Mouse (Mus musculus) CH12.LX (cell line): ENCODE data around the gene Pcmt1. TPM values are rescaled to one million over a fixed set of nuclear protein-coding genes. Genes with fewer than 3 reads are reported as not detected.

Experiments used
- DNase-seq: peaks from one replicate; pipeline ENCODE4 v3.0.0-alpha.2; 2013; ENCODE audit errors: extremely low read depth
- H3K27ac ChIP-seq: 2 replicates; pipeline ENCODE4 v1.5.1; 2012; ENCODE audit warnings: low read depth, mild to moderate bottlenecking, control low read depth, moderate library complexity; ENCODE audit not compliant: insufficient read depth
- H3K27me3 ChIP-seq: replicated peaks from 2 replicates; pipeline ENCODE3; 2012; ENCODE audit warnings: inconsistent platforms
- H3K36me3 ChIP-seq, 2 experiments: replicated peaks in 1 of 2; 2 replicates each; pipeline versions ENCODE3 to v1.6.1; 2012; ENCODE audit warnings: inconsistent platforms in 1 of 2, low read length in 1 of 2, mild to moderate bottlenecking in 1 of 2, mixed read lengths in 1 of 2, moderate library complexity in 1 of 2; ENCODE audit not compliant: control insufficient read depth in 1 of 2, insufficient read depth in 1 of 2
- H3K4me1 ChIP-seq, 2 experiments: 2 replicates each; pipeline ENCODE4 v1.6.1; 2012; ENCODE audit warnings: inconsistent platforms in 1 of 2, moderate library complexity in 1 of 2; ENCODE audit not compliant: insufficient read depth in 2 of 2, control insufficient read depth in 1 of 2
- H3K4me2 ChIP-seq: 2 replicates; pipeline ENCODE4 v1.6.1; 2012; ENCODE audit warnings: low read depth, mild to moderate bottlenecking, control low read depth; ENCODE audit not compliant: poor library complexity, insufficient read depth, severe bottlenecking
- H3K4me3 ChIP-seq, 3 experiments: fragments of 150-350 bp in 1 of 3; sonication (generic) in 1 of 3; replicated peaks in 1 of 3; 2 replicates each; pipeline versions ENCODE3 to v1.5.1; 2011 to 2012; ENCODE audit warnings: low read depth in 2 of 3, low read length in 2 of 3, mild to moderate bottlenecking in 2 of 3, moderate library complexity in 2 of 3, control low read depth in 1 of 3, improper control_type of control experiment in 1 of 3, inconsistent platforms in 1 of 3, mixed read lengths in 1 of 3; ENCODE audit not compliant: poor library complexity in 1 of 3
- H3K79me2 ChIP-seq: replicated peaks from 2 replicates; pipeline ENCODE4 v1.6.1; 2012; ENCODE audit warnings: mild to moderate bottlenecking, moderate library complexity; ENCODE audit not compliant: control insufficient read depth, poor library complexity, insufficient read depth, severe bottlenecking; ENCODE audit errors: extremely low read depth
- H3K9ac ChIP-seq: 2 replicates; pipeline ENCODE4 v1.6.1; 2012; ENCODE audit warnings: low read depth, mild to moderate bottlenecking, control low read depth, moderate library complexity; ENCODE audit not compliant: insufficient read depth
- H3K9me3 ChIP-seq: replicated peaks from 2 replicates; pipeline ENCODE3; 2012; ENCODE audit warnings: low read length, inconsistent platforms, mixed read lengths
- BHLHE40 ChIP-seq: IDR thresholded peaks from 2 replicates; pipeline ENCODE4 v1.6.1; 2011; ENCODE audit warnings: mild to moderate bottlenecking, low read depth, low read length, improper control_type of control experiment
- CHD1 ChIP-seq: IDR thresholded peaks from 2 replicates; pipeline ENCODE4 v1.6.1; 2012; ENCODE audit warnings: low read depth, low read length, improper control_type of control experiment, inconsistent platforms
- CHD2 ChIP-seq: IDR thresholded peaks from 2 replicates; pipeline ENCODE4 v1.6.1; 2011; ENCODE audit warnings: low read length, improper control_type of control experiment
- CTCF ChIP-seq, 2 experiments: IDR thresholded peaks in 1 of 2; conservative IDR thresholded peaks in 1 of 2; 2 replicates each; pipeline ENCODE4 v1.5.1; 2011 to 2012; ENCODE audit warnings: low read depth in 2 of 2, low read length in 2 of 2, improper control_type of control experiment in 1 of 2, inconsistent platforms in 1 of 2, mild to moderate bottlenecking in 1 of 2, moderate library complexity in 1 of 2
- E2F4 ChIP-seq: IDR thresholded peaks from 2 replicates; pipeline ENCODE4 v1.6.1; 2011; ENCODE audit warnings: low read depth, low read length, improper control_type of control experiment; ENCODE audit not compliant: insufficient replicate concordance
- ELF1 ChIP-seq: IDR thresholded peaks from 2 replicates; pipeline ENCODE4 v1.6.1; 2014; ENCODE audit warnings: low read depth, mild to moderate bottlenecking, inconsistent platforms, low read length, improper control_type of control experiment
- EP300 ChIP-seq: IDR thresholded peaks from 2 replicates; pipeline ENCODE4 v1.6.1; 2011; ENCODE audit warnings: low read length, improper control_type of control experiment
- ETS1 ChIP-seq: conservative IDR thresholded peaks from 2 replicates; pipeline ENCODE4 v1.6.1; 2012; ENCODE audit warnings: low read depth, mild to moderate bottlenecking, inconsistent platforms, low read length, improper control_type of control experiment, moderate library complexity
- GABPA ChIP-seq: IDR thresholded peaks from 2 replicates; pipeline ENCODE4 v1.6.1; 2012; ENCODE audit warnings: low read depth, low read length, improper control_type of control experiment, inconsistent platforms; ENCODE audit not compliant: insufficient replicate concordance
- HCFC1 ChIP-seq: IDR thresholded peaks from 2 replicates; pipeline ENCODE4 v1.6.1; 2012; ENCODE audit warnings: low read depth, mild to moderate bottlenecking, inconsistent platforms, low read length, improper control_type of control experiment
- IRF4 ChIP-seq: IDR thresholded peaks from 2 replicates; pipeline ENCODE4 v1.6.1; 2014; ENCODE audit warnings: low read depth, mild to moderate bottlenecking, inconsistent platforms, low read length, improper control_type of control experiment
- JUN ChIP-seq: IDR thresholded peaks from 2 replicates; pipeline ENCODE4 v1.6.1; 2011; ENCODE audit warnings: low read depth, mild to moderate bottlenecking, low read length, improper control_type of control experiment, moderate library complexity; ENCODE audit not compliant: insufficient read depth
- JUND ChIP-seq: conservative IDR thresholded peaks from 2 replicates; pipeline ENCODE4 v1.6.1; 2011; ENCODE audit warnings: low read depth, low read length, improper control_type of control experiment
- KAT2A ChIP-seq: IDR thresholded peaks from 2 replicates; pipeline ENCODE4 v1.6.1; 2012; ENCODE audit warnings: low read length, improper control_type of control experiment, inconsistent platforms; ENCODE audit not compliant: insufficient replicate concordance
- MAFK ChIP-seq: IDR thresholded peaks from 2 replicates; pipeline ENCODE4 v1.6.1; 2011; ENCODE audit warnings: low read length, improper control_type of control experiment; ENCODE audit not compliant: insufficient replicate concordance
- MAX ChIP-seq: IDR thresholded peaks from 2 replicates; pipeline ENCODE4 v1.6.1; 2011; ENCODE audit warnings: low read length, improper control_type of control experiment
- MAZ ChIP-seq: IDR thresholded peaks from 2 replicates; pipeline ENCODE4 v1.6.1; 2012; ENCODE audit warnings: low read depth, mild to moderate bottlenecking, inconsistent platforms, low read length, improper control_type of control experiment, moderate library complexity
- MEF2A ChIP-seq: IDR thresholded peaks from 2 replicates; pipeline ENCODE4 v1.6.1; 2014; ENCODE audit warnings: low read depth, mild to moderate bottlenecking, inconsistent platforms, low read length, improper control_type of control experiment, borderline replicate concordance
- MXI1 ChIP-seq: IDR thresholded peaks from 2 replicates; pipeline ENCODE4 v1.6.1; 2011; ENCODE audit warnings: mild to moderate bottlenecking, low read depth, low read length, improper control_type of control experiment
- MYC ChIP-seq: IDR thresholded peaks from 2 replicates; pipeline ENCODE4 v1.6.1; 2011; ENCODE audit warnings: low read depth, mild to moderate bottlenecking, improper control_type of control experiment, low read length
- NELFE ChIP-seq: IDR thresholded peaks from 2 replicates; pipeline ENCODE4 v1.6.1; 2011; ENCODE audit warnings: low read depth, low read length, improper control_type of control experiment
- NRF1 ChIP-seq: IDR thresholded peaks from 2 replicates; pipeline ENCODE4 v1.6.1; 2014; ENCODE audit warnings: low read depth, mild to moderate bottlenecking, inconsistent platforms, low read length, improper control_type of control experiment, moderate library complexity
- PAX5 ChIP-seq: IDR thresholded peaks from 2 replicates; pipeline ENCODE4 v1.6.1; 2012; ENCODE audit warnings: low read length, inconsistent platforms, mixed read lengths
- POLR2A ChIP-seq: IDR thresholded peaks from 2 replicates; pipeline ENCODE4 v1.6.1; 2011; ENCODE audit warnings: low read depth, mild to moderate bottlenecking, improper control_type of control experiment, low read length
- POLR2AphosphoS2 ChIP-seq: IDR thresholded peaks from 2 replicates; pipeline ENCODE4 v1.6.1; 2011; ENCODE audit warnings: low read depth, low read length, improper control_type of control experiment
- RAD21 ChIP-seq: IDR thresholded peaks from 2 replicates; pipeline ENCODE4 v1.6.1; 2011; ENCODE audit warnings: low read depth, mild to moderate bottlenecking, low read length, improper control_type of control experiment, moderate library complexity
- RCOR1 ChIP-seq: conservative IDR thresholded peaks from 2 replicates; pipeline ENCODE4 v1.6.1; 2012; ENCODE audit warnings: low read depth, mild to moderate bottlenecking, inconsistent platforms, low read length, improper control_type of control experiment
- SIN3A ChIP-seq: IDR thresholded peaks from 2 replicates; pipeline ENCODE4 v1.6.1; 2012; ENCODE audit warnings: low read length, improper control_type of control experiment, inconsistent platforms
- SMC3 ChIP-seq: IDR thresholded peaks from 2 replicates; pipeline ENCODE4 v1.6.1; 2011; ENCODE audit warnings: low read depth, low read length, improper control_type of control experiment
- TBP ChIP-seq: conservative IDR thresholded peaks from 2 replicates; pipeline ENCODE4 v1.6.1; 2011; ENCODE audit warnings: low read depth, low read length, improper control_type of control experiment
- TCF12 ChIP-seq: IDR thresholded peaks from 2 replicates; pipeline ENCODE4 v1.6.1; 2014; ENCODE audit warnings: low read depth, mild to moderate bottlenecking, inconsistent platforms, low read length, improper control_type of control experiment
- UBTF ChIP-seq: IDR thresholded peaks from 2 replicates; pipeline ENCODE4 v1.6.1; 2012; ENCODE audit warnings: low read depth, mild to moderate bottlenecking, inconsistent platforms, low read length, improper control_type of control experiment, moderate library complexity
- USF1 ChIP-seq: IDR thresholded peaks from 2 replicates; pipeline ENCODE4 v1.6.1; 2014; ENCODE audit warnings: low read depth, mild to moderate bottlenecking, inconsistent platforms, low read length, improper control_type of control experiment
- USF2 ChIP-seq: conservative IDR thresholded peaks from 2 replicates; pipeline ENCODE4 v1.6.1; 2011; ENCODE audit warnings: low read depth, low read length, improper control_type of control experiment
- ZC3H11A ChIP-seq: IDR thresholded peaks from 2 replicates; pipeline ENCODE4 v1.6.1; 2012; ENCODE audit warnings: low read depth, mild to moderate bottlenecking, inconsistent platforms, low read length, improper control_type of control experiment
- ZKSCAN1 ChIP-seq: IDR thresholded peaks from 2 replicates; pipeline ENCODE4 v1.6.1; 2012; ENCODE audit warnings: low read depth, inconsistent platforms, low read length, improper control_type of control experiment, borderline replicate concordance
- ZMIZ1 ChIP-seq: IDR thresholded peaks from 2 replicates; pipeline ENCODE4 v1.6.1; 2012; ENCODE audit warnings: low read depth, mild to moderate bottlenecking, inconsistent platforms, low read length, improper control_type of control experiment
- ZNF384 ChIP-seq: IDR thresholded peaks from 2 replicates; pipeline ENCODE4 v1.6.1; 2012; ENCODE audit warnings: low read depth, low read length, improper control_type of control experiment, inconsistent platforms
- dilution Hi-C: fragments of 300-500 bp; cut with MboI; formaldehyde crosslinking; loops from 2 replicates; pipeline ENCODE4 v1.14.3; 2020; ENCODE audit warnings: low sequenced_read_pairs; ENCODE audit not compliant: extremely low pct_unique_long_range_greater_than_20kb, extremely low pct_ligation_motif_present
- in situ Hi-C: fragments of 300-500 bp; cut with MboI; formaldehyde crosslinking; loops from 3 replicates; pipeline ENCODE4 v1.14.3; 2019; ENCODE audit warnings: low sequenced_read_pairs, low pct_ligation_motif_present, low pct_unique_long_range_greater_than_20kb, mixed read lengths
- polyA plus RNA-seq: library from polyadenylated mRNA; unstranded; fragments of >175 nt; gene quantifications from 2 replicates; pipeline ENCODE4 v1.2.1, GENCODE M21; 2012; ENCODE audit warnings: low read depth; ENCODE audit not compliant: insufficient read length
- total RNA-seq, 2 experiments: library from RNA; depleted of rRNA; stranded (reverse); fragments of 300-350 nt in 1 of 2; fragments of >200 nt in 1 of 2; gene quantifications; 2 replicates each; pipeline ENCODE4 v1.2.3; 2012 to 2014

Gene Pcmt1
- total and polyA plus RNA-seq, 3 experiments, result 44.4 to 62.2 (median 56.5) TPM

DNA sequence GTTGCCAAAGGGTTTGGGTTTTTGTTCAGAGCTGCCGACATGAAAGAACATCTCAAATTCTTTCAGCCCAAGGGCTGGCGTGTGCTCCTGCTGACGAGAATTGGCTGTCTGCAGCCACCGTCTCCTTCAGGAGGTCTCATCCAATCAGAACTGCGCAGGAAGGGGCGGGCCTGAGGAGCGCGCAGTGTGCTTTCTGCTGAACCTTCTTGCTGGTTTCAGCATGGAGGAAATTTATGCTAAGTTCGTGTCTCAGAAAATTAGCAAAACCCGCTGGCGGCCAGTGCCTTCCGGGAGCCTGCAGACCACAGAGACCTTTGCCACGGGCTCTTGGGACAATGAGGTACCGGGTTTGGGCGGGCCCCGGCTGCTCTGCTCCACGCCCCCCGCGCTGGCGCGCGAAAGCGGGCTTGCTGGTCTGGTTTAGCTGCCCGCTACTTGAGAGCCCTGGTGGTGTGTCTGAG is 13.6 kb downstream of the Pcmt1 start, which contains the start of gene Nup43:
Gene Nup43, plus strand, starts transcription at position 162 of the 461 bp plus-strand sequence.
- H3K27ac ChIP-seq, result peak within 1 kb of the TSS; percentile 69

DNA sequence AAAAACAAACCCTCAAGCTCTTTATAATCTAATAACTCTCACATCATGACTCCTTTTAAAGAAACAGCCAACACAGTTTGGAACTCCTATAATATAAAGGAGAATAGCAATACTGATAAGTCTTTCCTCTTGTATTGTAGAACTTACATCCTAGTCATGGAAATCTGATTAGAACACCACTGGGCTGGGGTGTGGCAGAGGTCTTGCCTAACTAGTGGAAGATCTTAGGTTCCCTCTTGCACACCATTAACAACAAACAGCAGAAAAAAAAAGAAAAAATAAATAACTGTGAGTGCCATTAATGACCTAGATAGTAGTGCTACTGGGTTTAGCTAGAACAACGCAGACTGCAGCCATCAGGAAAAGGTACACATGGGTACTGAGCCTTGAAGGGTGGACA is 16.0 kb downstream of the Pcmt1 start:
- no peak overlapping the region for H3K4me2 ChIP-seq
- no peak for DNase-seq
- TF ChIP-seq MXI1 (no peak), POLR2A (no peak), ZMIZ1 (no peak), NELFE (no peak), CTCF (conservative IDR thresholded peaks at IDR 0.05 in 1 of 2, IDR thresholded peaks at IDR 0.05 in 1 of 2; ENCODE audit: low read depth in 2 of 2, low read length in 2 of 2) (no peak), MAFK (no peak), ZNF384 (no peak), MEF2A (no peak), CHD2 (no peak), TBP (no peak), JUND (no peak), IRF4 (no peak), ETS1 (no peak), UBTF (no peak), RCOR1 (no peak), CHD1 (no peak), EP300 (no peak)
- TF ChIP-seq, all 38 proteins: peak for 0
- peaks cover 3 to 17% of the 10 kb centered on the region in 2 experiments; a peak in 2 of 4 replicates for H3K4me1 ChIP-seq
- H3K9ac ChIP-seq, result no peak overlapping the region
- peaks cover 4 to 7% of the 10 kb centered on the region in 2 experiments for H3K36me3 ChIP-seq
- H3K9me3 ChIP-seq, result no peaks in the 10 kb centered on the region
- in situ Hi-C loops, result no loop called here
- no peak overlapping the region for H3K27ac ChIP-seq
- peaks cover 35% of the 10 kb centered on the region for H3K79me2 ChIP-seq
- H3K4me3 ChIP-seq, result no peak overlapping the region
- dilution Hi-C loops, result no loop called here
- H3K27me3 ChIP-seq, result no peaks in the 10 kb centered on the region

More for the DNA sequence above, 13.6 kb downstream of the Pcmt1 start, which contains the start of gene Nup43:
- Histone ChIP-seq H3K79me2 (peaks cover 24% of the 10 kb centered on the region), H3K27me3 (no peaks in the 10 kb centered on the region), H3K9me3 (no peaks in the 10 kb centered on the region), H3K4me2 (peak within 1 kb of the TSS; percentile 85), H3K9ac (peak within 1 kb of the TSS; percentile 92), H3K4me1 (peaks cover 3 to 14% of the 10 kb centered on the region in 2 experiments; a peak in 2 of 4 replicates), H3K36me3 (peaks cover 18 to 31% of the 10 kb centered on the region in 2 experiments), H3K4me3 (peak within 1 kb of the TSS; percentile 73 to 77 (median 76))
- DNase-seq, result peak; percentile 89
- TF ChIP-seq IRF4, result 0 out of 2 replicates have a peak, but pooled peaks have one; percentile 11
- TF ChIP-seq EP300, result no peak
- no peak for TF ChIP-seq RAD21
- peak; percentile 96 for TF ChIP-seq MXI1
- no peak for TF ChIP-seq UBTF
- TF ChIP-seq E2F4, result peak; percentile 76; the same call in 1 of the 2 replicates
- no peak for TF ChIP-seq USF1
- TF ChIP-seq ZC3H11A, result no peak
- peak; percentile 83; the same call in 1 of the 2 replicates for TF ChIP-seq KAT2A
- no peak for TF ChIP-seq CHD1
- no peak for TF ChIP-seq RCOR1
- TF ChIP-seq ELF1, result peak; percentile 78; the same call in 1 of the 2 replicates
- TF ChIP-seq MEF2A, result peak; percentile 57; the same call in 1 of the 2 replicates
- TF ChIP-seq JUND, result no peak; the same call in 1 of the 2 replicates
- no peak for TF ChIP-seq GABPA
- TF ChIP-seq ZMIZ1, result peak; percentile 84
- TF ChIP-seq SIN3A, result peak; percentile 96
- TF ChIP-seq NRF1, result peak; percentile 68
- peak; percentile 82 for TF ChIP-seq POLR2AphosphoS2
- TF ChIP-seq MAZ, result peak; percentile 38; the same call in 1 of the 2 replicates
- no peak for TF ChIP-seq ETS1
- no peak; the same call in 1 of the 2 replicates for TF ChIP-seq BHLHE40
- TF ChIP-seq ZKSCAN1, result no peak
- peak; percentile 67 for TF ChIP-seq TBP
- peak; percentile 82 for TF ChIP-seq POLR2A
- TF ChIP-seq ZNF384, result peak; percentile 24; the same call in 1 of the 2 replicates
- peak; percentile 92 for TF ChIP-seq MYC
- no peak for TF ChIP-seq SMC3
- TF ChIP-seq CTCF (conservative IDR thresholded peaks at IDR 0.05 in 1 of 2, IDR thresholded peaks at IDR 0.05 in 1 of 2; ENCODE audit: low read depth in 2 of 2, low read length in 2 of 2), result no peak
- TF ChIP-seq NELFE, result peak; percentile 73; the same call in 1 of the 2 replicates
- 0 out of 2 replicates have a peak, but pooled peaks have one; percentile 15 for TF ChIP-seq MAFK
- no peak for TF ChIP-seq USF2
- TF ChIP-seq HCFC1, result peak; percentile 88
- peak; percentile 81 for TF ChIP-seq TCF12
- TF ChIP-seq PAX5, result no peak
- peak; percentile 70 for TF ChIP-seq CHD2
- TF ChIP-seq JUN, result no peak
- peak; percentile 87 for TF ChIP-seq MAX
- dilution Hi-C loops, result no loop called here
- in situ Hi-C loops, result no loop called here
